Mouse (Mus musculus) kidney, postnatal 0 days (tissue): Measurements from ENCODE around the gene Bcl11b. TPM values are rescaled to one million over a fixed set of nuclear protein-coding genes. Genes with fewer than 3 reads are reported as not detected.

Experiments
- ATAC-seq: fragments of 200-750 bp; cut with Nextera tagmentation; replicated peaks from 2 replicates; pipeline ENCODE4 v1.8.0; 2017; ENCODE audit warnings: low read depth, moderate number of reproducible peaks, moderate TSS enrichment, moderate library complexity; ENCODE audit not compliant: low FRiP score
- DNase-seq: peaks from one replicate; pipeline ENCODE4 v3.0.0-alpha.2; 2016; ENCODE audit warnings: low spot score
- H3K27ac ChIP-seq: fragments of 300-500 bp; sonication (generic); 2 replicates; pipeline ENCODE4 v1.5.1; 2014; ENCODE audit warnings: mild to moderate bottlenecking
- H3K27me3 ChIP-seq: fragments of 300-500 bp; sonication (generic); 2 replicates; pipeline ENCODE4 v1.6.1; 2014; ENCODE audit warnings: low read length, mixed read lengths; ENCODE audit not compliant: insufficient read depth
- H3K36me3 ChIP-seq: fragments of 300-500 bp; sonication (generic); 2 replicates; pipeline ENCODE4 v1.6.1; 2014; ENCODE audit warnings: low read length, mixed read lengths; ENCODE audit not compliant: insufficient read depth
- H3K4me1 ChIP-seq: fragments of 300-500 bp; sonication (generic); replicated peaks from 2 replicates; pipeline ENCODE4 v1.6.1; 2014; ENCODE audit warnings: antibody characterized with exemption, low read length, mixed read lengths; ENCODE audit not compliant: insufficient read depth
- H3K4me2 ChIP-seq: fragments of 300-500 bp; sonication (generic); 2 replicates; pipeline ENCODE4 v1.6.1; 2014; ENCODE audit warnings: mild to moderate bottlenecking, low read length, moderate library complexity, mixed read lengths
- H3K4me3 ChIP-seq: fragments of 300-500 bp; sonication (generic); replicated peaks from 2 replicates; pipeline ENCODE4 v1.5.1; 2014; ENCODE audit warnings: low read depth, low read length
- H3K9ac ChIP-seq: fragments of 300-500 bp; sonication (generic); 2 replicates; pipeline ENCODE4 v1.6.1; 2014; ENCODE audit warnings: low read depth, low read length
- H3K9me3 ChIP-seq: fragments of 300-500 bp; sonication (generic); replicated peaks from 2 replicates; pipeline ENCODE4 v1.6.1; 2016; ENCODE audit warnings: low read length, inconsistent platforms, mixed read lengths
- CTCF ChIP-seq: IDR thresholded peaks from 2 replicates; pipeline ENCODE4 v1.5.1; 2016; ENCODE audit warnings: antibody characterized with exemption, low read depth, mild to moderate bottlenecking, moderate library complexity
- WGBS: fragments of 180-500 bp; shearing (Covaris S2); extraction: QIAGEN DNeasy Blood & Tissue Kit; methylation state at CpG from one replicate; pipeline ENCODE4 v1.1.7; 2014; 5-methylcytosine and 5-hydroxymethylcytosine counted together
- polyA plus RNA-seq: library from polyadenylated mRNA; unstranded; fragments of >200 nt; fragmentation: Nextera tagmentation; extraction: Ambion mirVana; gene quantifications from 2 replicates; pipeline ENCODE4 v1.2.1, GENCODE M21; 2015

The Bcl11b gene
- polyA plus RNA-seq, 1 experiment from 2014 or later = 2.2 TPM

DNA sequence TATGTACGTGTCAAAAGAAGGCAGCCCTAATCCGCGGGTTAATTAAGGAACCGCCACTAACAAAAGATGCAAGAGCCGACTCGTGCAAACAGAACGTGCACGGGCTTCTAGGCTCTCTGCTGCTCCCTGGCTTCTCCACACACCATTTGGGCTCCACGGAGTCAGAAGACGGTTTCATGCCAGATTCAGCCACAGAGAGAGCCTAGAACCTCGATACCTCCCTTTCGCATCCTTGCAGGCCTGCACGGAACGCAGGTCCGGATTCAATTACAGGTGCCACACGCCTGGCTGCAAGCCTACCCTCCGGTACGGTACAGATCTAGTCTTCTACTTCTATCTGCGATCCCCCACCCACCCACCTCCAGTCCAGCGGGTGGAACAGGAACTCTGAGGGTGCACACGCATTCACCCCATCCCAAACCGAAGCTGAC, 26.8 kb downstream of the Bcl11b start:
- peak; percentile 61 for DNase-seq
- Histone ChIP-seq H3K9ac (peak overlapping the region; percentile 23; the same call in 1 of the 2 replicates), H3K27ac (no peak overlapping the region), H3K27me3 (no peaks in the 10 kb centered on the region), H3K4me2 (peak overlapping the region; percentile 38), H3K4me3 (no peak overlapping the region), H3K9me3 (no peaks in the 10 kb centered on the region), H3K4me1 (peaks cover 29% of the 10 kb centered on the region), H3K36me3 (no peaks in the 10 kb centered on the region)
- no peak for ATAC-seq
- WGBS = 14% methylated on average over 22 of the region's 22 CpGs
- peak; percentile 56 for TF ChIP-seq CTCF

DNA sequence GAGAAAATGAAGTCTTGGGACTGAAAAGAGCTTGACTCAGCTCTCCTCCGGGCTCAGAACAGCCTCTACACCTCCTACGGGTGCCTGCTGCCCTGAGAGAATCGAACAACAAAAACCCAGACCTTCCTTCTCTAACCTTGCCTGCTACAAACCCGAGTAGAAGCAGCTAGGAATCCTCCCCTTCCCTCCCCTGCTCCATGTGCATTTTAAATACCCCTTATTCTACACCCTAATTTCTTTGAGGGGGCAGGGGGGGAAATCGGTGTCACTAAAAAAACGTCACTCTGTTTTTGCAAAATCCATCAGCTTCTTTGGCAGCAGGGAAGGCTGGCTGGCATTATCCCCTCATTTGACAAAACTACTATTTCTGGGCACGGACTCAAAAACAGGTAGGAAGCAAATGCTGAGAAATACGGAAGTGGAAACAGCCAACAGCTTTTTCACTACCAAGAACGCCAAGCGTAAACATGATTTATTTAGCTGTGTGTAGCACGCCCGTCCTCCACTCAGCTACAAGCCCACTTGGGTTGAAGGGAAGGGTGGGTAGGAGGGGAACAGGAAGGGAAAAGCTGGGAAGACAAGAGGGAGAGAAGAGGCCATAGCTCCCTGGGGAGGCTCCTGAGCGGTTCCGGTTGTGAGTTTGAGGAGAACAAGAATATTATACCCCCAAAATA, 27.4 kb downstream of the Bcl11b start:
- ATAC-seq = no peak
- no peak for TF ChIP-seq CTCF
- Histone ChIP-seq H3K4me1 (peaks cover 29% of the 10 kb centered on the region), H3K27me3 (no peaks in the 10 kb centered on the region), H3K4me3 (no peak overlapping the region), H3K9me3 (no peaks in the 10 kb centered on the region), H3K4me2 (peak overlapping the region; percentile 38), H3K27ac (no peak overlapping the region), H3K9ac (no peak overlapping the region), H3K36me3 (no peaks in the 10 kb centered on the region)
- 15% methylated on average over 14 of the region's 14 CpGs for WGBS
- peak; percentile 69 for DNase-seq

- Histone ChIP-seq H3K27me3 (no peaks in the 10 kb centered on the region), H3K4me2 (no peak overlapping the region), H3K27ac (no peak overlapping the region), H3K4me3 (no peak overlapping the region), H3K9ac (no peak overlapping the region), H3K4me1 (peaks cover 26% of the 10 kb centered on the region), H3K9me3 (no peaks in the 10 kb centered on the region), H3K36me3 (no peaks in the 10 kb centered on the region)
- no peak for DNase-seq
- no peak for TF ChIP-seq CTCF
- ATAC-seq = no peak
- WGBS = 75% methylated on average over 10 of the region's 10 CpGs
Measured at GRCm38 (mm10) chr12:107975479-107975896, 27.9 kb downstream of the Bcl11b start.

DNA sequence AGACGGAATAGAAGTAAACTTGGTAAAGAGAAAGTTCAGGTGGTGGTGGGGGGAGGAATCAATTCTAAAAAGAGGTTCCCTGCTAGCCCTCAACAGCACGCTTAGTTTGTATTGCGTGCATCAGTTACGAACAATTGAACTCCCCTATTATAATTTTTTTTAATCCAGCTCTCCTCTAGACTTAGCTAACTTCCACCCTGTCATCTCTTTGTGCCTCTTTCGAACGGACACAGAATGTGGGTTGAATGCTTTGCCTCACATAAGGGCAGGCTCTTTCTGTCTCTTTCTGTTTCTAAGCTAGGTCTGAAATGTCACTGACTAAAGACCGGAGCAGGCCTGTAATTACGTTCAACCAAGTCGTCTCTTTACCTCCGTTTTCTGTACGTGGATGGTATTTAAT, 28.9 kb downstream of the Bcl11b start:
- 93% methylated on average over 11 of the region's 11 CpGs for WGBS
- H3K9ac ChIP-seq = no peak overlapping the region
- H3K4me3 ChIP-seq = no peak overlapping the region
- H3K27me3 ChIP-seq = no peaks in the 10 kb centered on the region
- H3K36me3 ChIP-seq = no peaks in the 10 kb centered on the region
- no peak for TF ChIP-seq CTCF
- no peak overlapping the region for H3K27ac ChIP-seq
- H3K9me3 ChIP-seq = no peaks in the 10 kb centered on the region
- H3K4me1 ChIP-seq = peaks cover 17% of the 10 kb centered on the region
- DNase-seq (no peak), ATAC-seq (no peak)
- no peak overlapping the region for H3K4me2 ChIP-seq

DNA sequence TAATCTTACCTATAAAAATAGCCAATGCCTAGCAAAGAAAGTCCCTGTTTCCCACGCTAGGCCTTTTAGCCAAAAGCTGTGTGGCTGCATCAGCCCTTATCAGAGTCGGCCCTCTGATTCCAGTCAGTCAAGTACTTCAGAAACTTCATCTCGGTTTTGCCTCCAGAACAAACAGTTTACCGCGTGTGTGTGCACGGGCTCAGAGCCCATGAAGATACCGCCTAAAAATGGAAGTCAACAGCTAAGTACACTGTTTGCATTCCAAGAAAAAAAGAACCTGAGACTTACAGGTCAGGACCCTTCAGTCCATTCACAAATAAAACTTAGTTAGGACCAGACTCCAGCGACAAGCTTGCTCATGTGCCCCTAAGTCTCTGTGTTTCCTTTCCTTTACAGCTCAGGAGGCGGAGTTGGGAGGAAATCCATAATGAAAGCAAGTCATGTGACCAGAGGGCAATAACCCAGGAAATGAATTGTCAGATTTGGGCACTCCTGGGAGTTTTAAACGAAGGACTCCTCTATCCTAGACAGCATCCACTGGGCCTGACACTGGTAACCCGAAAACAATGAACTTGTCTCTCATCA, 29.8 kb downstream of the Bcl11b start:
- ATAC-seq = no peak
- H3K4me2 ChIP-seq = no peak overlapping the region
- no peak overlapping the region for H3K9ac ChIP-seq
- peaks cover 14% of the 10 kb centered on the region for H3K4me1 ChIP-seq
- DNase-seq = no peak
- no peak overlapping the region for H3K27ac ChIP-seq
- no peaks in the 10 kb centered on the region for H3K36me3 ChIP-seq
- TF ChIP-seq CTCF = no peak
- no peaks in the 10 kb centered on the region for H3K27me3 ChIP-seq
- WGBS = 34% methylated on average over 11 of the region's 11 CpGs
- H3K9me3 ChIP-seq = no peaks in the 10 kb centered on the region
- H3K4me3 ChIP-seq = no peak overlapping the region

GRCm38 (mm10) chr12:107971081-107971780, 32.2 kb downstream of the Bcl11b start:
- H3K9ac ChIP-seq = no peak overlapping the region
- no peaks in the 10 kb centered on the region for H3K9me3 ChIP-seq
- H3K36me3 ChIP-seq = no peaks in the 10 kb centered on the region
- 0 out of 2 replicates have a peak, but pooled peaks cover 3% of the 10 kb centered on the region for H3K4me1 ChIP-seq
- no peak for ATAC-seq
- no peak for TF ChIP-seq CTCF
- H3K4me2 ChIP-seq = no peak overlapping the region
- H3K27ac ChIP-seq = no peak overlapping the region
- 71% methylated on average over 12 of the region's 12 CpGs for WGBS
- DNase-seq = no peak
- no peaks in the 10 kb centered on the region for H3K27me3 ChIP-seq
- no peak overlapping the region for H3K4me3 ChIP-seq
